29 mouse cellular contexts compared by ENCODE assay signal in genomic region chr13:97941909-97942680, GRCm38 (mm10).
DNase-seq lines count a peak whose midpoint lies in the region; ATAC-seq and TF ChIP-seq lines count a peak whose summit lies in the region.
"Had no signal": no experiment of that assay in that cellular context is flagged by ENCODE, and none has a peak within 500 bp of the region (broad histone marks: within the 10 kb centered on the region; RNA-seq: fewer than 3 reads in every experiment).

No protein-coding gene starts in this region.

- TF ChIP-seq CTCF in thymus, adult 2 months (IDR thresholded peaks at IDR 0.05; ENCODE audit: borderline replicate concordance, control insufficient read depth, extremely low read depth, insufficient read depth, low read length, poor library complexity), result no peak
- no peak for TF ChIP-seq CTCF in CH12.LX (conservative IDR thresholded peaks at IDR 0.05 in 1 of 2, IDR thresholded peaks at IDR 0.05 in 1 of 2; ENCODE audit: low read depth in 2 of 2, low read length in 2 of 2)

- no peaks in the 10 kb centered on the region for H3K9me3 ChIP-seq in CH12.LX (replicated peaks; ENCODE audit: low read length)
- H3K9me3 ChIP-seq in midbrain, embryonic 13.5 days, result no peaks in the 10 kb centered on the region
- H3K9me3 ChIP-seq: forebrain, embryonic 10.5 days; forebrain, embryonic 15.5 days; heart, embryonic 12.5 days; hindbrain, embryonic 13.5 days; limb, embryonic 12.5 days; liver, embryonic 12.5 days; midbrain, embryonic 15.5 days had no signal

- no peak overlapping the region for H3K9ac ChIP-seq in CH12.LX (ENCODE audit: insufficient read depth, low read depth)
- no peak overlapping the region for H3K9ac ChIP-seq in midbrain, embryonic 13.5 days (replicated peaks)
- H3K9ac ChIP-seq: forebrain, embryonic 15.5 days; heart, embryonic 12.5 days; hindbrain, embryonic 13.5 days; limb, embryonic 12.5 days; liver, embryonic 12.5 days; liver, postnatal 0 days; midbrain, embryonic 15.5 days had no signal

- no peaks in the 10 kb centered on the region for H3K27me3 ChIP-seq in thymus, adult 2 months (ENCODE audit: control insufficient read depth, insufficient read depth, low read length)
- H3K27me3 ChIP-seq in CH12.LX (replicated peaks), result no peaks in the 10 kb centered on the region
- H3K27me3 ChIP-seq in midbrain, embryonic 13.5 days, result no peaks in the 10 kb centered on the region
- H3K27me3 ChIP-seq: forebrain, embryonic 15.5 days; heart, embryonic 12.5 days; hindbrain, embryonic 13.5 days; limb, embryonic 12.5 days; liver, embryonic 12.5 days; midbrain, embryonic 15.5 days; Patski had no signal

- no peak overlapping the region for H3K4me3 ChIP-seq in thymus, adult 2 months (ENCODE audit: control insufficient read depth, insufficient read depth, low read length)
- no peak overlapping the region for H3K4me3 ChIP-seq in CH12.LX (replicated peaks in 1 of 3; ENCODE audit: low read depth in 2 of 3, low read length in 2 of 3, poor library complexity in 1 of 3)
- no peak overlapping the region for H3K4me3 ChIP-seq in midbrain, embryonic 13.5 days (replicated peaks)
- H3K4me3 ChIP-seq: forebrain, embryonic 10.5 days; forebrain, embryonic 15.5 days; heart, embryonic 12.5 days; hindbrain, embryonic 13.5 days; limb, embryonic 12.5 days; liver, embryonic 12.5 days; midbrain, embryonic 15.5 days had no signal

- peaks cover 11% of the 10 kb centered on the region for H3K4me1 ChIP-seq in thymus, adult 2 months (replicated peaks; ENCODE audit: control insufficient read depth, insufficient read depth, low read length)
- H3K4me1 ChIP-seq in CH12.LX (ENCODE audit: control insufficient read depth in 1 of 2, insufficient read depth in 2 of 2), result peaks cover 5 to 45% of the 10 kb centered on the region in 2 experiments
- peaks cover 12% of the 10 kb centered on the region for H3K4me1 ChIP-seq in midbrain, embryonic 13.5 days (replicated peaks)
- H3K4me1 ChIP-seq: liver, embryonic 12.5 days had no signal

- no peaks in the 10 kb centered on the region for H3K36me3 ChIP-seq in thymus, adult 2 months (ENCODE audit: control insufficient read depth, insufficient read depth, low read length)
- no peaks in the 10 kb centered on the region for H3K36me3 ChIP-seq in CH12.LX (replicated peaks in 1 of 2; ENCODE audit: control insufficient read depth in 1 of 2, insufficient read depth in 1 of 2, low read length in 1 of 2)
- H3K36me3 ChIP-seq in midbrain, embryonic 13.5 days, result no peaks in the 10 kb centered on the region
- H3K36me3 ChIP-seq: forebrain, embryonic 10.5 days; forebrain, embryonic 15.5 days; heart, embryonic 12.5 days; liver, embryonic 12.5 days; midbrain, embryonic 15.5 days had no signal

- WGBS in thymus, adult 2 months, result 56% methylated on average over 13 of the region's 13 CpGs
- 93% methylated on average over 13 of the region's 13 CpGs for WGBS in midbrain, embryonic 13.5 days

- peak; percentile 10 for DNase-seq in thymus, adult 2 months
- no peak for DNase-seq in thymus, postnatal 25 days
- no peak for DNase-seq in CH12.LX (ENCODE audit: extremely low read depth)
- DNase-seq in urinary bladder, postnatal 25 days (ENCODE audit: low spot score), result no peak
- DNase-seq in cerebellum, adult 18-20 months, result no peak
- DNase-seq: adrenal gland, postnatal 25 days; cerebellum, adult 2 months; cerebellum, postnatal 14 days; heart, postnatal 4 days; kidney, adult 9 months; kidney, postnatal 10 days; layer of hippocampus, postnatal 36 days; liver, postnatal 0 days; lung, postnatal 4 days; right cerebral cortex, postnatal 25 days; thymus, postnatal 36 days had no signal

- H3K4me2 ChIP-seq in CH12.LX (ENCODE audit: insufficient read depth, low read depth, poor library complexity, severe bottlenecking), result no peak overlapping the region
- H3K4me2 ChIP-seq in midbrain, embryonic 13.5 days (replicated peaks), result no peak overlapping the region
- H3K4me2 ChIP-seq: forebrain, embryonic 15.5 days; heart, embryonic 12.5 days; hindbrain, embryonic 13.5 days; liver, embryonic 12.5 days; midbrain, embryonic 15.5 days had no signal

- H3K79me2 ChIP-seq in CH12.LX (replicated peaks; ENCODE audit: control insufficient read depth, extremely low read depth, insufficient read depth, poor library complexity, severe bottlenecking), result no peaks in the 10 kb centered on the region

- in situ Hi-C loops in CH12.LX (cut with MboI; ENCODE audit: low pct_ligation_motif_present, low pct_unique_long_range_greater_than_20kb, low sequenced_read_pairs), result loop anchor here (25.0 kb wide), 1 partner anchor 305 kb away; no protein-coding TSS in a partner anchor

- no peak overlapping the region for H3K27ac ChIP-seq in thymus, adult 2 months (ENCODE audit: control insufficient read depth, insufficient read depth, low read length)
- H3K27ac ChIP-seq in CH12.LX (ENCODE audit: insufficient read depth, low read depth), result no peak overlapping the region
- no peak overlapping the region for H3K27ac ChIP-seq in midbrain, embryonic 13.5 days
- H3K27ac ChIP-seq: forebrain, embryonic 10.5 days; forebrain, embryonic 15.5 days; hindbrain, embryonic 13.5 days; limb, embryonic 12.5 days; liver, embryonic 12.5 days; midbrain, embryonic 15.5 days had no signal

- TF ChIP-seq POLR2A in thymus, adult 2 months (IDR thresholded peaks at IDR 0.05; ENCODE audit: control insufficient read depth, extremely low read depth, insufficient read depth, low read length, poor library complexity), result no peak
- no peak for TF ChIP-seq POLR2A in CH12.LX (IDR thresholded peaks at IDR 0.05; ENCODE audit: low read depth, low read length)

- ATAC-seq in granulocyte monocyte progenitor cell, adult 5-6 weeks (replicated peaks; ENCODE audit: poor library complexity, severe bottlenecking), result peak; percentile 58
- peak; percentile 27; the same call in 1 of the 2 replicates for ATAC-seq in megakaryocyte, adult 5-6 weeks (ENCODE audit: poor library complexity, severe bottlenecking)
- no peak for ATAC-seq in midbrain, embryonic 13.5 days
- ATAC-seq: forebrain, embryonic 15.5 days; intestine, postnatal 0 days; liver, embryonic 12.5 days; liver, postnatal 0 days; lung, postnatal 0 days; midbrain, embryonic 15.5 days; Patski had no signal

- no peak for TF ChIP-seq RAD21 in CH12.LX (IDR thresholded peaks at IDR 0.05; ENCODE audit: low read depth, low read length)

- dilution Hi-C loops in CH12.LX (cut with MboI; ENCODE audit: extremely low pct_ligation_motif_present, extremely low pct_unique_long_range_greater_than_20kb, low sequenced_read_pairs), result no loop called here

- TF ChIP-seq EP300 in CH12.LX (IDR thresholded peaks at IDR 0.05; ENCODE audit: low read length), result no peak

TF ChIP-seq in CH12.LX, 34 proteins besides CTCF, POLR2A, EP300 and RAD21:
- no peak for TF ChIP-seq ZNF384 (IDR thresholded peaks at IDR 0.05; ENCODE audit: low read depth, low read length)
- no peak for TF ChIP-seq MAFK (IDR thresholded peaks at IDR 0.05; ENCODE audit: insufficient replicate concordance, low read length)
- peak; percentile 44; the same call in 1 of the 2 replicates for TF ChIP-seq BHLHE40 (IDR thresholded peaks at IDR 0.05; ENCODE audit: low read depth, low read length)
